In genomic region chr11:100097819-100098218, GRCm38 (mm10) we compare ENCODE assay signal across 28 mouse cellular contexts. TPM values are rescaled to one million over a fixed set of nuclear protein-coding genes. Genes with fewer than 3 reads are reported as not detected.
DNase-seq lines count a peak whose midpoint lies in the region; ATAC-seq lines count a peak whose summit lies in the region.
"Had no signal": no experiment of that assay in that cellular context is flagged by ENCODE, and none has a peak within 500 bp of the region (broad histone marks: within the 10 kb centered on the region; RNA-seq: fewer than 3 reads in every experiment).

No protein-coding gene starts in this region.

- H3K9me3 ChIP-seq in kidney, embryonic 14.5 days (ENCODE audit: control insufficient read depth, low read length) = no peaks in the 10 kb centered on the region
- H3K9me3 ChIP-seq in lung, embryonic 16.5 days (ENCODE audit: control insufficient read depth, low read length) = no peaks in the 10 kb centered on the region
- H3K9me3 ChIP-seq: forebrain, embryonic 13.5 days; limb, embryonic 12.5 days; liver, embryonic 15.5 days; neural tube, embryonic 12.5 days had no signal

- WGBS in kidney, embryonic 14.5 days = 37% methylated on average over 9 of the region's 9 CpGs
- 49% methylated on average over 9 of the region's 9 CpGs for WGBS in lung, embryonic 16.5 days

- H3K27me3 ChIP-seq in kidney, embryonic 14.5 days (ENCODE audit: control insufficient read depth, insufficient read depth, low read length) = no peaks in the 10 kb centered on the region
- H3K27me3 ChIP-seq in lung, embryonic 16.5 days (ENCODE audit: control insufficient read depth, insufficient read depth, low read depth, low read length) = no peaks in the 10 kb centered on the region
- H3K27me3 ChIP-seq: forebrain, embryonic 13.5 days; liver, embryonic 15.5 days; neural tube, embryonic 12.5 days had no signal

- no peak overlapping the region for H3K4me2 ChIP-seq in kidney, embryonic 14.5 days (replicated peaks; ENCODE audit: low read depth, low read length)
- no peak overlapping the region for H3K4me2 ChIP-seq in lung, embryonic 16.5 days (ENCODE audit: low read depth, low read length)
- H3K4me2 ChIP-seq: forebrain, embryonic 13.5 days; heart, embryonic 11.5 days; hindbrain, embryonic 14.5 days; limb, embryonic 12.5 days; liver, embryonic 15.5 days; midbrain, embryonic 11.5 days; neural tube, embryonic 12.5 days had no signal

- H3K36me3 ChIP-seq in kidney, embryonic 14.5 days (ENCODE audit: control insufficient read depth, insufficient read depth, low read length) = no peaks in the 10 kb centered on the region
- no peaks in the 10 kb centered on the region for H3K36me3 ChIP-seq in lung, embryonic 16.5 days (ENCODE audit: control insufficient read depth, insufficient read depth, low read length)
- H3K36me3 ChIP-seq: limb, embryonic 12.5 days; liver, embryonic 15.5 days; neural tube, embryonic 12.5 days had no signal

- no peak overlapping the region for H3K9ac ChIP-seq in kidney, embryonic 14.5 days (ENCODE audit: low read depth, low read length)
- no peak overlapping the region for H3K9ac ChIP-seq in lung, embryonic 16.5 days (ENCODE audit: low read length)
- H3K9ac ChIP-seq: forebrain, embryonic 13.5 days; hindbrain, embryonic 14.5 days; limb, embryonic 12.5 days; liver, embryonic 15.5 days; neural tube, embryonic 12.5 days had no signal

- ATAC-seq in kidney, embryonic 14.5 days (ENCODE audit: low FRiP score, low TSS enrichment) = peak; percentile 60
- peak; percentile 47; the same call in 1 of the 2 replicates for ATAC-seq in lung, embryonic 16.5 days (ENCODE audit: low read depth)
- ATAC-seq: activated CD4-positive, CD25-positive, alpha-beta regulatory T cell, adult 4 months; forebrain, embryonic 13.5 days; midbrain, embryonic 16.5 days had no signal

- no peak overlapping the region for H3K27ac ChIP-seq in kidney, embryonic 14.5 days (ENCODE audit: low read depth, low read length)
- H3K27ac ChIP-seq in lung, embryonic 16.5 days (ENCODE audit: low read length) = no peak overlapping the region
- H3K27ac ChIP-seq: forebrain, embryonic 13.5 days; hindbrain, embryonic 14.5 days; limb, embryonic 12.5 days; liver, embryonic 15.5 days; neural tube, embryonic 12.5 days had no signal

- H3K4me3 ChIP-seq in kidney, embryonic 14.5 days (ENCODE audit: low read length) = no peak overlapping the region
- H3K4me3 ChIP-seq in lung, embryonic 16.5 days (ENCODE audit: low read length) = no peak overlapping the region
- H3K4me3 ChIP-seq: forebrain, embryonic 13.5 days; limb, embryonic 12.5 days; liver, embryonic 15.5 days; myocyte; neural tube, embryonic 12.5 days had no signal

- peak; percentile 18 for DNase-seq in embryo, embryonic 10 days (ENCODE audit: low spot score)
- DNase-seq in embryo, embryonic 9.5 days (ENCODE audit: extremely low spot score) = no peak
- DNase-seq in kidney, adult 8-10 months = no peak
- no peak for DNase-seq in lung, postnatal 4 days
- DNase-seq in mesoderm, embryonic 11.5 days (ENCODE audit: low read depth, low spot score) = peak; percentile 44
- no peak for DNase-seq in thymus, postnatal 4 days
- DNase-seq: adrenal gland, adult 8-10 months; cerebellum, adult 8-10 months; cerebellum, postnatal 25 days; gastrocnemius, postnatal 14 days; kidney, adult 2 months; lung, postnatal 10 days had no signal

- peaks cover 18% of the 10 kb centered on the region; the same call in 1 of the 2 replicates for H3K4me1 ChIP-seq in kidney, embryonic 14.5 days (ENCODE audit: control insufficient read depth, insufficient read depth, low read length)
- no peaks in the 10 kb centered on the region for H3K4me1 ChIP-seq in lung, embryonic 16.5 days (replicated peaks; ENCODE audit: control insufficient read depth, insufficient read depth, low read length)
- H3K4me1 ChIP-seq: forebrain, embryonic 13.5 days; liver, embryonic 15.5 days; neural tube, embryonic 12.5 days had no signal

RNA-seq across cellular contexts. Expression of gene Krt35, which starts 1.8 kb away (rescaled TPM):
- not detected in 2 replicates for polyA plus RNA-seq in kidney, embryonic 14.5 days (2014; fragmentation: Nextera tagmentation; extraction: Ambion mirVana)
- not detected in 2 replicates for polyA plus RNA-seq in lung, embryonic 16.5 days (2015; fragmentation: Nextera tagmentation; extraction: Ambion mirVana)
- polyA plus RNA-seq: activated CD4-positive, CD25-positive, alpha-beta regulatory T cell, adult 4 months; C2C12; forebrain, embryonic 13.5 days; heart, embryonic 11.5 days; heart, postnatal 0 days; hindbrain, embryonic 14.5 days; kidney, adult 2 months; liver, adult 2 months; liver, embryonic 15.5 days; midbrain, embryonic 11.5 days; midbrain, embryonic 16.5 days; myocyte; neural tube, embryonic 12.5 days had no signal

RNA-seq across cellular contexts. Expression of gene Krt36, which starts 7.6 kb away (rescaled TPM):
- polyA plus RNA-seq in kidney, embryonic 14.5 days (2014; fragmentation: Nextera tagmentation; extraction: Ambion mirVana) = 1.4 and 1.5 TPM in 2 replicates
- 0.20 TPM in 1 of 2 replicates, not detected in the other for polyA plus RNA-seq in lung, embryonic 16.5 days (2015; fragmentation: Nextera tagmentation; extraction: Ambion mirVana)
- polyA plus RNA-seq: activated CD4-positive, CD25-positive, alpha-beta regulatory T cell, adult 4 months; forebrain, embryonic 13.5 days; heart, embryonic 11.5 days; heart, postnatal 0 days; hindbrain, embryonic 14.5 days; liver, adult 2 months; liver, embryonic 15.5 days; midbrain, embryonic 11.5 days; midbrain, embryonic 16.5 days; myocyte; neural tube, embryonic 12.5 days had no signal

RNA-seq across cellular contexts. Expression of gene Krt32, which starts 9.8 kb away (rescaled TPM):
- not detected in 2 replicates for polyA plus RNA-seq in kidney, embryonic 14.5 days (2014; fragmentation: Nextera tagmentation; extraction: Ambion mirVana)
- not detected in 2 replicates for polyA plus RNA-seq in lung, embryonic 16.5 days (2015; fragmentation: Nextera tagmentation; extraction: Ambion mirVana)
- polyA plus RNA-seq: activated CD4-positive, CD25-positive, alpha-beta regulatory T cell, adult 4 months; C2C12; forebrain, embryonic 13.5 days; heart, embryonic 11.5 days; heart, postnatal 0 days; hindbrain, embryonic 14.5 days; kidney, adult 2 months; limb, embryonic 12.5 days; liver, adult 2 months; liver, embryonic 15.5 days; midbrain, embryonic 11.5 days; midbrain, embryonic 16.5 days; myocyte; neural tube, embryonic 12.5 days; urinary bladder, adult 2 months had no signal

RNA-seq across cellular contexts. Expression of gene Krt13, which starts 23.5 kb away (rescaled TPM):
- not detected in 2 replicates for polyA plus RNA-seq in kidney, embryonic 14.5 days (2014; fragmentation: Nextera tagmentation; extraction: Ambion mirVana)
- polyA plus RNA-seq in lung, embryonic 16.5 days (2015; fragmentation: Nextera tagmentation; extraction: Ambion mirVana) = 4.5 and 8.2 TPM in 2 replicates
- polyA plus RNA-seq: activated CD4-positive, CD25-positive, alpha-beta regulatory T cell, adult 4 months; forebrain, embryonic 13.5 days; heart, embryonic 11.5 days; heart, postnatal 0 days; hindbrain, embryonic 14.5 days; kidney, adult 2 months; limb, embryonic 12.5 days; liver, adult 2 months; liver, embryonic 15.5 days; midbrain, embryonic 11.5 days had no signal

RNA-seq across cellular contexts. Expression of gene Krt15, which starts 37.9 kb away (rescaled TPM):
- 0.96 and 1.2 TPM in 2 replicates for polyA plus RNA-seq in kidney, embryonic 14.5 days (2014; fragmentation: Nextera tagmentation; extraction: Ambion mirVana)
- polyA plus RNA-seq in lung, embryonic 16.5 days (2015; fragmentation: Nextera tagmentation; extraction: Ambion mirVana) = 59.9 and 78.6 TPM in 2 replicates
- polyA plus RNA-seq: activated CD4-positive, CD25-positive, alpha-beta regulatory T cell, adult 4 months; liver, adult 2 months had no signal

Comparison
In these comparisons a context has a peak if more than half of its experiments do, and no peak if none do; other contexts are left out.
1. DNase-seq: peak in embryo, embryonic 10 days (single experiment) and mesoderm, embryonic 11.5 days (single experiment); none in embryo, embryonic 9.5 days (single experiment), kidney, adult 8-10 months (0 of 2), lung, postnatal 4 days (0 of 2) and thymus, postnatal 4 days (single experiment).